Mouse (Mus musculus) bone marrow macrophage, adult 2 months (primary cell): ENCODE results near the gene Tspan32.

Experiments
- CTCF ChIP-seq: IDR thresholded peaks from 2 replicates; pipeline ENCODE4 v1.5.1; 2012; ENCODE audit warnings: low read depth, mild to moderate bottlenecking, low read length, moderate library complexity
- POLR2A ChIP-seq: IDR thresholded peaks from 2 replicates; pipeline ENCODE4 v1.6.1; 2012; ENCODE audit warnings: mild to moderate bottlenecking, low read depth, low read length, borderline replicate concordance

DNA sequence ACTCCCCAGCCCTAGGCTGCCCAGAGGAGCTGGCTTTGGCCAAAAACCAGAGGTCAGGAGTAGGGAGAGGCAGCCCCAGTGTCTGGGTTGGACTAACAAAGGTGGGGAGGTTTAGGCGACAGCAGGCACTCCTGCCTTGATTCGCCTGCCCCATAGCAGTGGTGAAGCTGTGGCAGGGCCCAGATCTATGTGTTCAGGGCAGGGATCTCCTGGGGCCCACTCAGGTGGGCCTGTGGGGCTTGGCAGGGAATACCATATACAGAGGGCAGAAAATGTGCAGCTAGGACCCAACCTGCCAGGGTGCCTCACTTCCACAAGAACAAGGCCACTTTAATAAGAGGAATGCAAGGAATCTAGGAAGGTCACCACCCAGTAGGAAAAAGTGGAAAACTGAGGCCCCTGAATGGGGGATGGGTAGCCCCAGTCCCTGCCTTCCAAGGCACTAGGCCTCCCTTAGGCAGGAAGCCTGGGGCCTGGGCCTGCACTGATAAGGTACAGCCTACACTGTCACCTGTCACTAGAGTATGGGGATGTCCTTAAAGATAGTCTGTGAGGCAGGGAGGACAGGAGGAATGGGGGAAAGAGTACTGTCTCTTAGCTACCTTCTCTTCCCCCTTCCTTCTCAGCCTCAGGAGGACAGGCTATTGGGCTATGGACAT is 1.4 kb downstream of the Tspan32 start:
- TF ChIP-seq CTCF (no peak), POLR2A (no peak)
